Mouse (Mus musculus): ENCODE results near the gene Tspan5. TPM values are rescaled to one million over a fixed set of nuclear protein-coding genes. Genes with fewer than 3 reads are reported as not detected.
A peak's percentile ranks its signal among the peaks of the same experiment; 100 is the strongest.

Tspan5 gene
- polyA plus RNA-seq, 1 experiment from 2014 or later = 21.9 TPM

- H3K27me3 ChIP-seq (ENCODE audit: control insufficient read depth, insufficient read depth, low read length) = no peaks in the 10 kb centered on the region
- H3K36me3 ChIP-seq (ENCODE audit: control insufficient read depth, insufficient read depth, low read length) = peaks cover 5% of the 10 kb centered on the region; the same call in 1 of the 2 replicates
- no peak overlapping the region for H3K27ac ChIP-seq (replicated peaks)
- no peaks in the 10 kb centered on the region for H3K4me1 ChIP-seq (replicated peaks; ENCODE audit: control insufficient read depth, insufficient read depth)
- TF ChIP-seq EP300 (optimal IDR thresholded peaks at IDR 0.05) = no peak
- no peak for TF ChIP-seq CTCF (IDR thresholded peaks at IDR 0.05; ENCODE audit: low read depth)
- H3K9ac ChIP-seq (ENCODE audit: low read length) = no peak overlapping the region
- no peaks in the 10 kb centered on the region for H3K9me3 ChIP-seq (ENCODE audit: control insufficient read depth, low read length)
- H3K4me3 ChIP-seq (ENCODE audit: low read depth, low read length) = no peak overlapping the region
- DNase-seq (ENCODE audit: low spot score) (no peak), ATAC-seq (ENCODE audit: low FRiP score, low TSS enrichment) (no peak)
- no peak overlapping the region for H3K4me2 ChIP-seq (replicated peaks; ENCODE audit: low read depth)
- 73% methylated on average over 9 of the region's 9 CpGs for WGBS
Observed at GRCm38 (mm10) chr3:138900571-138901141, 158.7 kb downstream of the Tspan5 start.

DNA sequence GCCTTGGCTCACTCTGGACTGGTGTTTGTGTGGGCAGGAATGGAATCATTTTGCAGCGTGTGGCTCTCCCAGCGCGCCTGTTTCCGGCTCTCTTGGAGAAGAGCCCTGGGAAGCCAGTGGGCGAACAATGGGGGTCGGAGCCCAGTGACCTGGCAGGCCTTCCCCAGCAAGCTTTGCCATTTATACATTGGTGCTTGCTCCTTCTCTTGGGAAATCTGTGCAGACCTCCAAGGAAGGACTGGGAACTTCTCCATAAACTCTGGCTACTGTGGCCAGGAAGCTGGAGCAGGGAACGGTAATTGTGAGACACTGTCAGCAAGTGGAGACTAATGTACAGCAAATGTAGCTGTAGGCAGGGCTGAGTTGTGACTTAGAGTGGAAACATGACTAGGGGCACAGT is 163.7 kb downstream of the Tspan5 start:
- Histone ChIP-seq H3K27ac (replicated peaks) (0 out of 2 replicates have a peak overlapping the region, but pooled peaks have one; percentile 30), H3K4me2 (replicated peaks; ENCODE audit: low read depth) (no peak overlapping the region), H3K9me3 (ENCODE audit: control insufficient read depth, low read length) (no peaks in the 10 kb centered on the region), H3K4me3 (ENCODE audit: low read depth, low read length) (no peak overlapping the region), H3K36me3 (ENCODE audit: control insufficient read depth, insufficient read depth, low read length) (no peaks in the 10 kb centered on the region), H3K27me3 (ENCODE audit: control insufficient read depth, insufficient read depth, low read length) (no peaks in the 10 kb centered on the region), H3K4me1 (replicated peaks; ENCODE audit: control insufficient read depth, insufficient read depth) (no peaks in the 10 kb centered on the region), H3K9ac (ENCODE audit: low read length) (no peak overlapping the region)
- no peak for ATAC-seq (ENCODE audit: low FRiP score, low TSS enrichment)
- DNase-seq (ENCODE audit: low spot score) = no peak
- TF ChIP-seq CTCF (IDR thresholded peaks at IDR 0.05; ENCODE audit: low read depth) (no peak), EP300 (optimal IDR thresholded peaks at IDR 0.05) (no peak)
- 45% methylated on average over 7 of the region's 7 CpGs for WGBS

DNA sequence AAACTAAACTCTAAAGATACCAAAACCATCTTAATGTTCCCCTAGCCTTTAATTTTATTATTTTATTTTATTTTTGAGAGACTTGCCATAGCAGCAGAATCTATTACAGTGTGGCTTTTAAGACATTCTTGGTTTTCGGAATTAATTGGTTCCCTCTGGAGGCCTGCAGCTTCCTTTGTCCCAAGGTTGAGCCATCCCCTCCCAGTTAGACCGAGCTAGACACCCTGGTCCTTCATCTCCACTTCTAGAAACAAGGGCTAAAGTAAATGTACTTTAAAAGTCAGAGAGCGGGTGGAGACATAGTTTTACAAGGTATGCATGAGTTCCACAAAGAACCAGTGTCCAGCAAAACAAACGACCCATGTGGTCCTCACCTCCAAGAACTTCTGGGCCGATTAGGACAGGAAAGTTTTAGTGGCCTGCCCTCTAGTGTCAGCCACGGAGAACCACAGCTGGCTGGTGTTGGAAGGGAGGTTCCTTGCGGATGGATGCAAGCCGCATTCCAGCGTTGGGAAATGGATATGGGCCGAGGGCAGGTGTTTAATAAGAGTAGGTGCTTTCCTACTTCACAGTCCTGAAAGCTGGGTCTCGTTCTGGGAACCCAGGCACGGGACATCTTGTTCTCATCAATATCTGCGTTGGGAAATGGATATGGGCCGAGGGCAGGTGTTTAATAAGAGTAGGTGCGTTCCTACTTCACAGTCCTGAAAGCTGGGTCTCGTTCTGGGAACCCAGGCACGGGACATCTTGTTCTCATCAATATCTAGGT is 164.3 kb downstream of the Tspan5 start:
- WGBS = 31% methylated on average over 17 of the region's 17 CpGs
- ATAC-seq (ENCODE audit: low FRiP score, low TSS enrichment) (peak; percentile 80), DNase-seq (ENCODE audit: low spot score) (peak; percentile 74)
- no peak overlapping the region for H3K4me2 ChIP-seq (replicated peaks; ENCODE audit: low read depth)
- TF ChIP-seq EP300 (optimal IDR thresholded peaks at IDR 0.05) = no peak
- peak; percentile 95 for TF ChIP-seq CTCF (IDR thresholded peaks at IDR 0.05; ENCODE audit: low read depth)
- H3K9ac ChIP-seq (ENCODE audit: low read length) = no peak overlapping the region
- no peaks in the 10 kb centered on the region for H3K4me1 ChIP-seq (replicated peaks; ENCODE audit: control insufficient read depth, insufficient read depth)
- H3K27ac ChIP-seq (replicated peaks) = no peak overlapping the region
- H3K9me3 ChIP-seq (ENCODE audit: control insufficient read depth, low read length) = no peaks in the 10 kb centered on the region
- H3K4me3 ChIP-seq (ENCODE audit: low read depth, low read length) = no peak overlapping the region
- no peaks in the 10 kb centered on the region for H3K27me3 ChIP-seq (ENCODE audit: control insufficient read depth, insufficient read depth, low read length)
- no peaks in the 10 kb centered on the region for H3K36me3 ChIP-seq (ENCODE audit: control insufficient read depth, insufficient read depth, low read length)

- Histone ChIP-seq H3K4me2 (replicated peaks; ENCODE audit: low read depth) (no peak overlapping the region), H3K27ac (replicated peaks) (no peak overlapping the region), H3K27me3 (ENCODE audit: control insufficient read depth, insufficient read depth, low read length) (no peaks in the 10 kb centered on the region), H3K36me3 (ENCODE audit: control insufficient read depth, insufficient read depth, low read length) (no peaks in the 10 kb centered on the region), H3K4me1 (replicated peaks; ENCODE audit: control insufficient read depth, insufficient read depth) (no peaks in the 10 kb centered on the region), H3K9ac (ENCODE audit: low read length) (no peak overlapping the region), H3K9me3 (ENCODE audit: control insufficient read depth, low read length) (no peaks in the 10 kb centered on the region), H3K4me3 (ENCODE audit: low read depth, low read length) (no peak overlapping the region)
- ATAC-seq (ENCODE audit: low FRiP score, low TSS enrichment) (no peak), DNase-seq (ENCODE audit: low spot score) (no peak)
- TF ChIP-seq CTCF (IDR thresholded peaks at IDR 0.05; ENCODE audit: low read depth) = no peak
- TF ChIP-seq EP300 (optimal IDR thresholded peaks at IDR 0.05) = no peak
- 82% methylated on average over 2 of the region's 2 CpGs for WGBS
Observed at GRCm38 (mm10) chr3:138909313-138909712, 167.3 kb downstream of the Tspan5 start.

DNA sequence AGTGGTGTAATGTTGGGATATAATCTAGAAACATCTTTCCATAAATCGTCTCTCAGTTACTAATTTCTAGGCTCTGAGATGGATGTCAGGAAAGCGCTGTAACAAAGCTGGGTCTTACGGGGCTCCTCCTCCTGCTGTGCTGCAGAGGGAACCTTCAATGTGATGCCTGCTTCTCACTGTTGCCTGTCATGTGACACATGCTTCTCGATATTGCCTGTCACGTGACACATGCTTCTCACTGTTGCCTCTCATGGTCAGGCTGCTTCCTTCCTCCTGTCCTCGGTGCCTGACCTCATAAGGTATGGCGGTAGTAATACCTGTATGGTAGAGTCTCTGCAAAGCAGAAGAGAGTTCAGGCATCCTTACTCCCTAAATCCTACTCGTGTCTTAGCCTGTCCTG is 170.5 kb downstream of the Tspan5 start:
- H3K36me3 ChIP-seq (ENCODE audit: control insufficient read depth, insufficient read depth, low read length) = no peaks in the 10 kb centered on the region
- ATAC-seq (ENCODE audit: low FRiP score, low TSS enrichment) = no peak

More for the DNA sequence above, 170.5 kb downstream of the Tspan5 start:
- H3K4me3 ChIP-seq (ENCODE audit: low read depth, low read length) = no peak overlapping the region
- WGBS = 86% methylated on average over 8 of the region's 8 CpGs
- H3K9ac ChIP-seq (ENCODE audit: low read length) = no peak overlapping the region
- TF ChIP-seq EP300 (optimal IDR thresholded peaks at IDR 0.05) = no peak
- no peak for TF ChIP-seq CTCF (IDR thresholded peaks at IDR 0.05; ENCODE audit: low read depth)
- H3K4me2 ChIP-seq (replicated peaks; ENCODE audit: low read depth) = no peak overlapping the region
- no peak overlapping the region for H3K27ac ChIP-seq (replicated peaks)
- H3K4me1 ChIP-seq (replicated peaks; ENCODE audit: control insufficient read depth, insufficient read depth) = no peaks in the 10 kb centered on the region
- H3K9me3 ChIP-seq (ENCODE audit: control insufficient read depth, low read length) = no peaks in the 10 kb centered on the region
- DNase-seq (ENCODE audit: low spot score) = no peak
- H3K27me3 ChIP-seq (ENCODE audit: control insufficient read depth, insufficient read depth, low read length) = no peaks in the 10 kb centered on the region
